Comparison of ENCODE assay signal across 8 mouse cellular contexts in genomic region chr2:26579714-26580113, GRCm38 (mm10). TPM values are rescaled to one million over a fixed set of nuclear protein-coding genes. Genes with fewer than 3 reads are reported as not detected.
DNase-seq lines count a peak whose midpoint lies in the region; ATAC-seq lines count a peak whose summit lies in the region.

Egfl7 (plus strand) TSS chr2:26580014.

- WGBS in midbrain, embryonic 15.5 days, result 96% methylated on average over 1 of the region's 1 CpGs

- no peak for ATAC-seq in midbrain, embryonic 15.5 days (replicated peaks)

- no peaks in the 10 kb centered on the region for H3K36me3 ChIP-seq in midbrain, embryonic 15.5 days (replicated peaks)

- H3K4me1 ChIP-seq in midbrain, embryonic 15.5 days, result no peaks in the 10 kb centered on the region

- no peak within 1 kb of the TSS for H3K9ac ChIP-seq in midbrain, embryonic 15.5 days

- H3K4me3 ChIP-seq in midbrain, embryonic 15.5 days, result no peak within 1 kb of the TSS

- peak; percentile 5 for DNase-seq in kidney, postnatal 10 days
- DNase-seq in kidney, adult 11 months, result no peak
- DNase-seq in adrenal gland, postnatal 4 days (ENCODE audit: low spot score in 2 of 2), result no peak
- no peak for DNase-seq in gonadal fat pad, adult 2 months (ENCODE audit: low read depth)
- DNase-seq in layer of hippocampus, postnatal 10 days (ENCODE audit: low spot score in 2 of 2), result no peak
- DNase-seq in cerebellum, adult 9-10 months, result no peak
- no peak for DNase-seq in c-Kit-positive CD71-positive TER-119-positive erythroid progenitor cells, embryonic 14.5 days (ENCODE audit: low spot score)

- no peak within 1 kb of the TSS for H3K4me2 ChIP-seq in midbrain, embryonic 15.5 days

- H3K27me3 ChIP-seq in midbrain, embryonic 15.5 days (replicated peaks), result no peaks in the 10 kb centered on the region

- H3K9me3 ChIP-seq in midbrain, embryonic 15.5 days, result no peaks in the 10 kb centered on the region

- no peak within 1 kb of the TSS for H3K27ac ChIP-seq in midbrain, embryonic 15.5 days

RNA-seq across cellular contexts. Expression of gene Egfl7, which starts in this region (rescaled TPM):
- total RNA-seq in adrenal gland, postnatal 4 days (2021), result 100 to 1,000 TPM; 265 to 295 TPM
- 321 and 444 TPM in 2 replicates for polyA plus RNA-seq in gonadal fat pad, adult 2 months (2012; rRNA removed)
- total RNA-seq in layer of hippocampus, postnatal 10 days (2021), result 100 to 1,000 TPM in 1 of 2 experiments, 10 to 100 TPM in 1; 82.2 to 102 TPM
- polyA plus RNA-seq in midbrain, embryonic 15.5 days (2015; fragmentation: Nextera tagmentation; extraction: Ambion mirVana), result 71.8 and 75.7 TPM in 2 replicates
